Mouse (Mus musculus) adrenal gland, adult 10 weeks (tissue): ENCODE measurements around the gene Cd2ap. TPM values are rescaled to one million over a fixed set of nuclear protein-coding genes. Genes with fewer than 3 reads are reported as not detected.

Source experiments
- polyA plus RNA-seq: library from polyadenylated mRNA; stranded (reverse); fragments of 350-450 nt; fragmentation: Illumina TruSeq; extraction: RNeasy Lipid Tissue Mini Kit (QIAGEN cat#74804); gene quantifications from one replicate; pipeline ENCODE4 v1.2.3, GENCODE M21; 2014; ENCODE audit warnings: low read depth, low replicate concordance

The Cd2ap gene
- polyA plus RNA-seq: 213 TPM

DNA sequence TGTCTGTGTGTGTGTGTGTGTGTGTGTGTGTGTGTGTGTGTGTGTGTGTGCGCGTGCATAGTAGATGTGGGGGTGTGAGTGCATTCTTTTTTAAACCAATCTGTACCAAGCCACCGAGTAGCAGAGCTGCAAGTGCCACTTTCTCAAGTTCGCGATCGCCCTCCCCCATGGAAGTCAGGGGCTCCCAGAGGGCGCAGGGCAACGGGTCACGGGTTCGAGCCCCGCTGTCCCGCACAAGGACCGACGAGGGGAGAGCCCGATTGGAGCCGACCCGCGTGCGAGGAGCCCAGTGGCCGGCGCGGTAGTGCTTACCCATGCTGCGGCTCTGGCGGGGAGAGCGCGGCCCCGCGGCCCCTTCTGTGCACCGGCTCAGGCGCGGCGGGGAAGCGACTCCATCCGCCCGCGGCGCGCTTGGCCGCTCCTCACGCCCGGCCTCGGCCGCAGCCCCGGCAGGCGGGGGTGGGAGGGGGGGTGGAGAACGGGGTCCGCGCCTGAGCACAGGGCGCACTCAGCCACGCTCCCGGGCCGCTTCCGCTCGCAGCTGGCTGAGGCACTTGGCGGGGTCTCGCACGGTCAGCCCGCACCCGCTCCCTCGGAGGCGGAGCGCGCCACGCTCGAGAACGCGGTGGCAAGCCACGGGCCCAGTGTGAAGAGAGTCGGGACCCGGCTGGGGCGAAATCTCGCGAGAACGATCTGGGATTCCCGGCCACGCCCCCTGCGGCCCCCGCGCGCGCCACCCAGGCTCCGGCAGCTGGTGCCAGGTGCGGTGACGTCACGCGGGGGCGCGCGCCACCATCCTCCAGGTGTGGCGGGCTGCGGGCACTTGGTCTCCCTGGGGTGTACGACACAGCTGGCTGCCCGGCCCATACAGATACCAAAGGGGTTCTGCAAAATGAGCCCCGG lies at the start of gene Cd2ap:
Gene Cd2ap, minus strand, starts transcription at position 665 of the 903 bp plus-strand sequence.

Other genes starting within 250 kb of the Cd2ap start
- gene Adgrf4, start 184.4 kb downstream of the Cd2ap start, polyA plus RNA-seq: 0.23 TPM
- not detected for gene Adgrf2, start 134.5 kb downstream of the Cd2ap start, polyA plus RNA-seq
- gene Tnfrsf21, start 139.9 kb upstream of the Cd2ap start, polyA plus RNA-seq: 5.1 TPM